Mouse (Mus musculus): ENCODE results near the gene Unc79. TPM values are rescaled to one million over a fixed set of nuclear protein-coding genes. Genes with fewer than 3 reads are reported as not detected.

Gene Unc79
- polyA plus RNA-seq (2012; ENCODE audit: insufficient read depth, insufficient read length, low replicate concordance, missing spikeins) = not detected in 2 replicates

GRCm38 (mm10) chr12:102948778-102949394 is at the start of gene Unc79:
Gene Unc79 (plus strand): TSS chr12:102948859.
- Histone ChIP-seq H3K4me1 (ENCODE audit: control insufficient read depth, insufficient read depth, low read length) (peaks cover 2% of the 10 kb centered on the region; the same call in 1 of the 2 replicates), H3K27ac (ENCODE audit: insufficient read depth, low read depth, low read length) (peak within 1 kb of the TSS; percentile 96), H3K4me3 (ENCODE audit: insufficient read depth, low read depth, low read length) (peak within 1 kb of the TSS; percentile 86)
- WGBS = under 1% methylated on average over 48 of the region's 48 CpGs
- TF ChIP-seq CTCF (IDR thresholded peaks at IDR 0.05; ENCODE audit: insufficient read depth, low read depth, low read length) = 0 out of 2 replicates have a peak, but pooled peaks have one; percentile 17
- peak; percentile 34 for TF ChIP-seq POLR2A (IDR thresholded peaks at IDR 0.05; ENCODE audit: insufficient read depth, low read depth, low read length)

GRCm38 (mm10) chr12:102899091-102899490 is 49.6 kb upstream of the Unc79 start, which contains the start of gene Cox8c:
Gene Cox8c (plus strand): TSS chr12:102899316.
- 95% methylated on average over 17 of the region's 17 CpGs for WGBS
- Histone ChIP-seq H3K27ac (ENCODE audit: insufficient read depth, low read depth, low read length) (no peak within 1 kb of the TSS), H3K4me3 (ENCODE audit: insufficient read depth, low read depth, low read length) (no peak within 1 kb of the TSS), H3K4me1 (ENCODE audit: control insufficient read depth, insufficient read depth, low read length) (no peaks in the 10 kb centered on the region)
- TF ChIP-seq POLR2A (IDR thresholded peaks at IDR 0.05; ENCODE audit: insufficient read depth, low read depth, low read length) = no peak
- no peak for TF ChIP-seq CTCF (IDR thresholded peaks at IDR 0.05; ENCODE audit: insufficient read depth, low read depth, low read length)

GRCm38 (mm10) chr12:102908191-102908590 is 40.5 kb upstream of the Unc79 start:
- H3K4me3 ChIP-seq (ENCODE audit: insufficient read depth, low read depth, low read length) = no peak overlapping the region
- H3K4me1 ChIP-seq (ENCODE audit: control insufficient read depth, insufficient read depth, low read length) = no peaks in the 10 kb centered on the region
- WGBS = 55% methylated on average over 3 of the region's 3 CpGs
- no peak overlapping the region for H3K27ac ChIP-seq (ENCODE audit: insufficient read depth, low read depth, low read length)
- TF ChIP-seq CTCF (IDR thresholded peaks at IDR 0.05; ENCODE audit: insufficient read depth, low read depth, low read length) (no peak), POLR2A (IDR thresholded peaks at IDR 0.05; ENCODE audit: insufficient read depth, low read depth, low read length) (no peak)

- 93% methylated on average over 2 of the region's 2 CpGs for WGBS
- Histone ChIP-seq H3K27ac (ENCODE audit: insufficient read depth, low read depth, low read length) (no peak overlapping the region), H3K4me3 (ENCODE audit: insufficient read depth, low read depth, low read length) (no peak overlapping the region), H3K4me1 (ENCODE audit: control insufficient read depth, insufficient read depth, low read length) (no peaks in the 10 kb centered on the region)
- no peak for TF ChIP-seq CTCF (IDR thresholded peaks at IDR 0.05; ENCODE audit: insufficient read depth, low read depth, low read length)
- no peak for TF ChIP-seq POLR2A (IDR thresholded peaks at IDR 0.05; ENCODE audit: insufficient read depth, low read depth, low read length)
Measured at GRCm38 (mm10) chr12:102916073-102916472, 32.6 kb upstream of the Unc79 start.

GRCm38 (mm10) chr12:102929764-102930163 is 18.9 kb upstream of the Unc79 start:
- TF ChIP-seq CTCF (IDR thresholded peaks at IDR 0.05; ENCODE audit: insufficient read depth, low read depth, low read length) (no peak), POLR2A (IDR thresholded peaks at IDR 0.05; ENCODE audit: insufficient read depth, low read depth, low read length) (no peak)
- Histone ChIP-seq H3K27ac (ENCODE audit: insufficient read depth, low read depth, low read length) (no peak overlapping the region), H3K4me3 (ENCODE audit: insufficient read depth, low read depth, low read length) (no peak overlapping the region), H3K4me1 (ENCODE audit: control insufficient read depth, insufficient read depth, low read length) (no peaks in the 10 kb centered on the region)
- WGBS = 81% methylated on average over 4 of the region's 4 CpGs

- Histone ChIP-seq H3K4me3 (ENCODE audit: insufficient read depth, low read depth, low read length) (no peak overlapping the region), H3K27ac (ENCODE audit: insufficient read depth, low read depth, low read length) (no peak overlapping the region), H3K4me1 (ENCODE audit: control insufficient read depth, insufficient read depth, low read length) (no peaks in the 10 kb centered on the region)
- TF ChIP-seq POLR2A (IDR thresholded peaks at IDR 0.05; ENCODE audit: insufficient read depth, low read depth, low read length) (no peak), CTCF (IDR thresholded peaks at IDR 0.05; ENCODE audit: insufficient read depth, low read depth, low read length) (no peak)
- 93% methylated on average over 1 of the region's 1 CpGs for WGBS
Measured at GRCm38 (mm10) chr12:102930335-102930734, 18.3 kb upstream of the Unc79 start.

GRCm38 (mm10) chr12:102930789-102931188 is 17.9 kb upstream of the Unc79 start:
- Histone ChIP-seq H3K27ac (ENCODE audit: insufficient read depth, low read depth, low read length) (no peak overlapping the region), H3K4me3 (ENCODE audit: insufficient read depth, low read depth, low read length) (no peak overlapping the region), H3K4me1 (ENCODE audit: control insufficient read depth, insufficient read depth, low read length) (no peaks in the 10 kb centered on the region)
- TF ChIP-seq CTCF (IDR thresholded peaks at IDR 0.05; ENCODE audit: insufficient read depth, low read depth, low read length) (no peak), POLR2A (IDR thresholded peaks at IDR 0.05; ENCODE audit: insufficient read depth, low read depth, low read length) (no peak)
- WGBS = 84% methylated on average over 7 of the region's 7 CpGs

- no peak overlapping the region for H3K27ac ChIP-seq (ENCODE audit: insufficient read depth, low read depth, low read length)
- WGBS = 28% methylated on average over 1 of the region's 1 CpGs
- H3K4me1 ChIP-seq (ENCODE audit: control insufficient read depth, insufficient read depth, low read length) = no peaks in the 10 kb centered on the region
- TF ChIP-seq POLR2A (IDR thresholded peaks at IDR 0.05; ENCODE audit: insufficient read depth, low read depth, low read length) (no peak), CTCF (IDR thresholded peaks at IDR 0.05; ENCODE audit: insufficient read depth, low read depth, low read length) (no peak)
- no peak overlapping the region for H3K4me3 ChIP-seq (ENCODE audit: insufficient read depth, low read depth, low read length)
Measured at GRCm38 (mm10) chr12:102935892-102936291, 12.8 kb upstream of the Unc79 start.

GRCm38 (mm10) chr12:102945571-102945970 is 3.1 kb upstream of the Unc79 start:
- no peak overlapping the region for H3K27ac ChIP-seq (ENCODE audit: insufficient read depth, low read depth, low read length)
- no peak overlapping the region for H3K4me3 ChIP-seq (ENCODE audit: insufficient read depth, low read depth, low read length)
- TF ChIP-seq CTCF (IDR thresholded peaks at IDR 0.05; ENCODE audit: insufficient read depth, low read depth, low read length) (no peak), POLR2A (IDR thresholded peaks at IDR 0.05; ENCODE audit: insufficient read depth, low read depth, low read length) (no peak)
- WGBS = 100% methylated on average over 1 of the region's 1 CpGs
- H3K4me1 ChIP-seq (ENCODE audit: control insufficient read depth, insufficient read depth, low read length) = peaks cover 2% of the 10 kb centered on the region; the same call in 1 of the 2 replicates
